Mouse (Mus musculus) stomach, postnatal 0 days (tissue): ENCODE measurements around the gene Olfr102. TPM values are rescaled to one million over a fixed set of nuclear protein-coding genes. Genes with fewer than 3 reads are reported as not detected.

ENCODE experiments used
- ATAC-seq: fragments of 200-750 bp; cut with Nextera tagmentation; 2 replicates; pipeline ENCODE4 v1.8.0; 2017; ENCODE audit not compliant: low FRiP score, low TSS enrichment
- DNase-seq: peaks from one replicate; pipeline ENCODE4 v3.0.0-alpha.2; 2016; ENCODE audit warnings: low spot score
- H3K27ac ChIP-seq: fragments of 300-500 bp; sonication (generic); replicated peaks from 2 replicates; pipeline ENCODE4 v1.5.1; 2014; ENCODE audit warnings: mild to moderate bottlenecking, control low read depth
- H3K27me3 ChIP-seq: fragments of 300-500 bp; sonication (generic); 2 replicates; pipeline ENCODE4 v1.6.1; 2014; ENCODE audit warnings: low read length; ENCODE audit not compliant: control insufficient read depth, insufficient read depth
- H3K36me3 ChIP-seq: fragments of 300-500 bp; sonication (generic); 2 replicates; pipeline ENCODE4 v1.6.1; 2014; ENCODE audit warnings: low read length, mixed read lengths; ENCODE audit not compliant: control insufficient read depth, insufficient read depth
- H3K4me1 ChIP-seq: fragments of 300-500 bp; sonication (generic); replicated peaks from 2 replicates; pipeline ENCODE4 v1.6.1; 2014; ENCODE audit warnings: antibody characterized with exemption; ENCODE audit not compliant: control insufficient read depth, insufficient read depth
- H3K4me2 ChIP-seq: fragments of 300-500 bp; sonication (generic); replicated peaks from 2 replicates; pipeline ENCODE4 v1.6.1; 2014; ENCODE audit warnings: low read depth, mild to moderate bottlenecking, control low read depth, moderate library complexity
- H3K4me3 ChIP-seq: fragments of 300-500 bp; sonication (generic); 2 replicates; pipeline ENCODE4 v1.5.1; 2014; ENCODE audit warnings: low read depth, low read length, control low read depth
- H3K9ac ChIP-seq: fragments of 300-500 bp; sonication (generic); 2 replicates; pipeline ENCODE4 v1.6.1; 2014; ENCODE audit warnings: mild to moderate bottlenecking, low read length, control low read depth, mixed read lengths
- H3K9me3 ChIP-seq: fragments of 300-500 bp; sonication (generic); 2 replicates; pipeline ENCODE4 v1.6.1; 2016; ENCODE audit warnings: low read length; ENCODE audit not compliant: control insufficient read depth
- CTCF ChIP-seq: IDR thresholded peaks from 2 replicates; pipeline ENCODE4 v1.5.1; 2016; ENCODE audit warnings: antibody characterized with exemption, low read depth, mild to moderate bottlenecking, moderate library complexity
- EP300 ChIP-seq: optimal IDR thresholded peaks from 2 replicates; pipeline ENCODE3; 2016; ENCODE audit warnings: antibody characterized with exemption
- WGBS: fragments of 180-500 bp; shearing (Covaris S2); extraction: QIAGEN DNeasy Blood & Tissue Kit; methylation state at CpG from one replicate; pipeline ENCODE4 v1.1.7; 2014; 5-methylcytosine and 5-hydroxymethylcytosine counted together
- polyA plus RNA-seq: library from polyadenylated mRNA; unstranded; fragments of >200 nt; fragmentation: Nextera tagmentation; extraction: Ambion mirVana; gene quantifications from 2 replicates; pipeline ENCODE4 v1.2.1, GENCODE M21; 2015

Gene Olfr102
- polyA plus RNA-seq, 1 experiment from 2014 or later: not detected

GRCm38 (mm10) chr17:37263626-37264025, 53.2 kb downstream of the Olfr102 start, which contains the start of gene Olfr98:
Gene Olfr98 (minus strand): TSS chr17:37263749.
- no peak within 1 kb of the TSS for H3K4me2 ChIP-seq
- H3K36me3 ChIP-seq: no peaks in the 10 kb centered on the region
- H3K9me3 ChIP-seq: no peaks in the 10 kb centered on the region
- DNase-seq (no peak), ATAC-seq (no peak)
- no peaks in the 10 kb centered on the region for H3K27me3 ChIP-seq
- no peak within 1 kb of the TSS for H3K4me3 ChIP-seq
- no peak within 1 kb of the TSS for H3K27ac ChIP-seq
- no peaks in the 10 kb centered on the region for H3K4me1 ChIP-seq
- 77% methylated on average over 1 of the region's 1 CpGs for WGBS
- TF ChIP-seq CTCF (no peak), EP300 (no peak)
- no peak within 1 kb of the TSS for H3K9ac ChIP-seq

Other genes with a start within 250 kb of the Olfr102 start
- not detected in 2 replicates for gene Olfr90, start 228.6 kb downstream of the Olfr102 start, polyA plus RNA-seq
- gene Olfr91, start 218.8 kb downstream of the Olfr102 start, polyA plus RNA-seq: not detected in 2 replicates
- not detected in 2 replicates for gene Olfr92, start 197.0 kb downstream of the Olfr102 start, polyA plus RNA-seq
- gene Olfr93, start 155.6 kb downstream of the Olfr102 start, polyA plus RNA-seq: not detected in 2 replicates
- gene Ubd, start 123.2 kb downstream of the Olfr102 start, polyA plus RNA-seq: 0.15 and 0.27 TPM in 2 replicates
- gene Olfr94, start 116.1 kb downstream of the Olfr102 start, polyA plus RNA-seq: 0.16 and 0.19 TPM in 2 replicates
- not detected in 2 replicates for gene Olfr95, start 103.9 kb downstream of the Olfr102 start, polyA plus RNA-seq
- gene Olfr96, start 96.9 kb downstream of the Olfr102 start, polyA plus RNA-seq: not detected in 2 replicates
- not detected in 2 replicates for gene Olfr97, start 79.7 kb downstream of the Olfr102 start, polyA plus RNA-seq
- not detected in 2 replicates for gene Olfr98, start 53.3 kb downstream of the Olfr102 start, polyA plus RNA-seq
- 4.2 and 4.3 TPM in 2 replicates for gene H2-M3, start 46.8 kb downstream of the Olfr102 start, polyA plus RNA-seq
- not detected in 2 replicates for gene Olfr99, start 33.6 kb downstream of the Olfr102 start, polyA plus RNA-seq
- not detected in 2 replicates for gene Olfr101, start 12.7 kb downstream of the Olfr102 start, polyA plus RNA-seq
- gene Olfr103, start 22.6 kb upstream of the Olfr102 start, polyA plus RNA-seq: not detected in 2 replicates
- gene Olfr104-ps, start 42.5 kb upstream of the Olfr102 start, polyA plus RNA-seq: not detected in 2 replicates
- gene Olfr105-ps, start 62.0 kb upstream of the Olfr102 start, polyA plus RNA-seq: not detected in 2 replicates
- not detected in 2 replicates for gene Olfr106-ps, start 73.3 kb upstream of the Olfr102 start, polyA plus RNA-seq
- not detected in 2 replicates for gene Olfr107, start 82.2 kb upstream of the Olfr102 start, polyA plus RNA-seq
- not detected in 2 replicates for gene Olfr108, start 128.4 kb upstream of the Olfr102 start, polyA plus RNA-seq
- gene Olfr109, start 141.9 kb upstream of the Olfr102 start, polyA plus RNA-seq: 0.02 TPM in 1 of 2 replicates, not detected in the other
- not detected in 2 replicates for gene H2-M2, start 166.5 kb upstream of the Olfr102 start, polyA plus RNA-seq
- not detected in 2 replicates for gene Olfr110, start 175.4 kb upstream of the Olfr102 start, polyA plus RNA-seq
- not detected in 2 replicates for gene Olfr111, start 191.0 kb upstream of the Olfr102 start, polyA plus RNA-seq